Mouse (Mus musculus) retina, postnatal 7 days (tissue): Measurements from ENCODE around the gene Abhd12b.

Source experiments
- DNase-seq: peaks from one replicate; pipeline ENCODE4 v3.0.0-alpha.2; 2012; ENCODE audit warnings: low read depth, low spot score

Abhd12b gene

DNA sequence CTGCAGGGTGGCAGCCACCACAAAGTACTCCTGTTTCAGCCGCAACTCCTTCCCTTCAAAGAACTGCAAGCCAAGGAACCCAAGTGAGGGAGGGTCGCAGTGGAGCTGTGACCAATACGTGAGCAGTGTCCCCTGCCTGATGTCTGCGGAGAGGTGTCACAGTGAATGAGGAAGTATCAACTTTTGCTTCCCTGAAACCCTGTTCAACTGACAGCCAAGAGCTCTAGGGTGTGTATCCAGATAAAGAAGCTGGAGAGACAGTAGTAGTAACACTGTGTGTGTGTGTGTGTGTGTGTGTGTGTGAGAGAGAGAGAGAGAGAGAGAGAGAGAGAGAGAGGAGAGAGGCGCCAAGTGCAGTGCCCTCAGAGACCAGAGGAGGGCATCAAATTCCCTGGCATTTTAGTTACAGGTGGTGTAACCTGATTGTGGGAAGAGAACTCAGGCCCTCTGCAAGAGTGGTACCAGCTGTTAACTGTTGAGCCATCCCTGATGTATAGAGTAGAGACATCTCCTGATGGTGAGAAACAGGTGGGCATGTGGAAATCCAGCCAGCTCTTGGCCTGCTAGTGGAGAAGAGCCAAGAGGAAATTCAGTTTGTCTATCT lies 48.1 kb downstream of the Abhd12b start:
- DNase-seq, result no peak

GRCm38 (mm10) chr12:70204433-70204832 lies 50.5 kb downstream of the Abhd12b start:
- no peak for DNase-seq

- no peak for DNase-seq
Observed at GRCm38 (mm10) chr12:70208214-70208613, 54.3 kb downstream of the Abhd12b start.

- no peak for DNase-seq
Observed at GRCm38 (mm10) chr12:70212501-70212900, 58.6 kb downstream of the Abhd12b start.

DNA sequence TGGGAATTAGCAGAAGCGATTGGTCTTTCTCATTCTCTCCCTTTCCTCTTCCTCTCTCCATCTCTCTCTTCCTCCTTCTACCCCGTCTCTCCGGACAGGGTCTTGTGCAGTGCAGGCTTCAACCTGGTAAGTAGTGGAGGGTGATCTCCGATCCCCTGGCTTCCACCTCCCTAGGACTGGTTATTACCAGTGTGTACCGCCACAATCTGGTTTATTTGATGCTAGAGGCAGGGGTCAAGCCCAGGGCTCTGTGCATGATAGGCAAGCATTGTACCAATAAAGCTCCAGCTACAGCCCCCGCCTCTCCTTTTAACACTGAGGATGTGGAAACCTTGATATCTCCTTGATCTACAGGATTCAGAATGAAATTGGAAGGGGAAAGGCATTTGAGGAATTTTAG lies 59.7 kb downstream of the Abhd12b start:
- DNase-seq, result no peak

DNA sequence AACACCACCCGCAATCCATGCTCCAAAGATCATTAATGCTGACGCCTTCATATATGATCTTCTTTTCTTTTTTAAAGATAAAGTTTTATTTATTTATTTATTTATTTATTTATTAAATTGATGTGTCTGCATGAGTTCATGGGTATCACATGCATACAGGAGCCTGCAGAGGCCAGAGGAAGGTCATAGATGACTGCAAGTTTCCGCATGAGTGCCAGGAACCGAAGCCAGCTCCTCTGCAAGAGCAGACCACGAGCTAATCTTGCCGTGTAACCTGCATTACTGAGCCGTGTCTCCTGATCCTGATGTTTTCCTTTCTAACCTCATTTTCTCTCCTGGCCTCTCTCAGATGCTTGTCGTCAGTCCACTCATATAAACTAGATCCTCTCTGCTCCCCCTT lies 60.3 kb downstream of the Abhd12b start:
- DNase-seq, result no peak

- no peak for DNase-seq
Observed at GRCm38 (mm10) chr12:70216229-70216800, 62.4 kb downstream of the Abhd12b start.

DNA sequence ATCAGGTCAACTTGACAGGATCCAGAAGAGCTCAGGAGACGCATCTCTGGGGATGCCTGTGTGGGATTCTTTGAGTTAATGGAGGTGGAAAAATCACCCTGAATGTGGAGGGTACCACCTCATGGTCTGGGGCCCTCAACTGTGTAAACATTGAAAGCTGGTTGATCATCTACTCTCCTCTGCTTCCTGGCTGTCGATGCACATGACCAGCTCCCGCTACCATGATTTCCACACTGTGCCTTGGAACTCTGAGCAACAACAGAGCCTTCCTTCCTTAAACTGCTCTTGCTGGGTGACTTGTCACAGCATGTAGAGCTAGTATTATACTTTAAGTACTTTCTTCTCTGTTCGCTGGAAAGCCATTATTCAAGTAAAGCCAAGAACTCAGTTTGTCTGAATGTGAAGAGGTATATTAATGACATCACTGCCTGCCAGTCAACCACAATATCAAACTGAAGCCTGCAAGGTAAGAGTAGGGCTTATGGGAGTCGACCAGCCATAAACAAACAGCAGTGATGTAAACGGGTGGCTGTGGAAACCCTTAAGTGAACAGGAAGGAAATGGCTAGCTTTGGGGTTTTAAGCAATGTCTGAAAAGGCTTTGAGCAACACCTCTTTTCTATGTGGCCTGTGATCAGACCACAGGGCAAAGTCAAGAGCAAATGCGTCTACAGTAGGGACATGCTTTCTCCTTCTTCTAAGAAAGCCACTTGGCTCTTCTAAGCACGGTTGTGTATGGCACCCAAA lies 65.0 kb downstream of the Abhd12b start:
- DNase-seq, result no peak

DNA sequence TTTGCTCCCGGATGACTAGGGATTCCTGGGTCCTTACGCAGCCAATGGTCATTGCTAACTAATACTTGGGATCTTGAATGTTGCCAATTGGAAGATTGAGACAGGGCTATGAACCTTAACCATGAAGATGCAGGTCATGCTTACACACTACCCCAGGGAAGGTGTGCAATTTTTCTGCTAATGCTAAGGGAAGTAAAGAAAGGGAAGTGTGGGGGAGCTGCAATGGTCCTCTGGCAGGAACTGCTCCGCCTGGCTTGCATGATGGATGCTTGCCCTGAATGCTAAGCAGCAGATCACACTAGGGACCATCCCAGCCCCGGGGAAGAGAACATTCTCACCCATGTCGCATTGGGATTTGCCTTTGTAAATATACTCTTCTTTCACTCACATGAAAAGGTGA lies 67.5 kb downstream of the Abhd12b start:
- DNase-seq, result no peak

DNA sequence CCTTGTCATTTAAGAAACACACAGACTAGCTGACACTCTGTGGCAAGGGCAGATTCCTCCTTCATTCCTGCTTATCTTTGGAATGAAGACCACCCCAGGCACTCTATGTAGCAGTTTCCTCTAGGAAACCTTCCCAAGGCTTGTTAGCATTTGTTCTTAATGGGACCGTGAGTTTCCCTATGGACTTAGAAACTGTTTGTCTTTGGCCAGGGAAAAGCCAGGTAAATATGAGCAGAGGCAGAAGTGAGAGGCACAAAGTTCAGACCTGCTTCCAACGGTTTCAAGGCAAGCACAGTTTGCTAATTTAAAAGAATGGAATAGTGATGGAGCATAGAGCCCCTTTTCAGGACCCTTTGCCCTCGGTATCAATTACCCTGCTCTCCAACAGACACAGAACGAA lies 69.4 kb downstream of the Abhd12b start:
- DNase-seq, result no peak

DNA sequence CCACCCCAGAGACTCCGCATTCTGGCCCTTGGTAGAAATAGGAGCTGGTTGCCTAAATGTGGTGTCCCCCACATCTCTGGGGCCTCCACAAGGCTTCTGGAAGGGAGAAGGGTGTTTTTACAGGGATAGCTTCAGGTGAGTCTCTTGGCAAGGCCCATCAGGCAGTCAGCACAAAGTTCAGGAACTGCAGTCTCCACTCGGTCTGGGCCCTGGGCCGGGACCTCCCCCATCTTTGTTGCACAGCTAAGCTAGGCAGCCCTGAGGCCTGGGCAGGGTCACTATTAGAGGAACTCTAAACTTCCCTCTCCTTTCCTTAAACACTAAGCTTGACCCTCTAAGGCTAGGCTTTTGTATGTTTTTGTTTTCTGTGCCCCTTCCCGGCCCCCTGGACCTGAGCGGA lies 72.7 kb downstream of the Abhd12b start:
- no peak for DNase-seq

DNA sequence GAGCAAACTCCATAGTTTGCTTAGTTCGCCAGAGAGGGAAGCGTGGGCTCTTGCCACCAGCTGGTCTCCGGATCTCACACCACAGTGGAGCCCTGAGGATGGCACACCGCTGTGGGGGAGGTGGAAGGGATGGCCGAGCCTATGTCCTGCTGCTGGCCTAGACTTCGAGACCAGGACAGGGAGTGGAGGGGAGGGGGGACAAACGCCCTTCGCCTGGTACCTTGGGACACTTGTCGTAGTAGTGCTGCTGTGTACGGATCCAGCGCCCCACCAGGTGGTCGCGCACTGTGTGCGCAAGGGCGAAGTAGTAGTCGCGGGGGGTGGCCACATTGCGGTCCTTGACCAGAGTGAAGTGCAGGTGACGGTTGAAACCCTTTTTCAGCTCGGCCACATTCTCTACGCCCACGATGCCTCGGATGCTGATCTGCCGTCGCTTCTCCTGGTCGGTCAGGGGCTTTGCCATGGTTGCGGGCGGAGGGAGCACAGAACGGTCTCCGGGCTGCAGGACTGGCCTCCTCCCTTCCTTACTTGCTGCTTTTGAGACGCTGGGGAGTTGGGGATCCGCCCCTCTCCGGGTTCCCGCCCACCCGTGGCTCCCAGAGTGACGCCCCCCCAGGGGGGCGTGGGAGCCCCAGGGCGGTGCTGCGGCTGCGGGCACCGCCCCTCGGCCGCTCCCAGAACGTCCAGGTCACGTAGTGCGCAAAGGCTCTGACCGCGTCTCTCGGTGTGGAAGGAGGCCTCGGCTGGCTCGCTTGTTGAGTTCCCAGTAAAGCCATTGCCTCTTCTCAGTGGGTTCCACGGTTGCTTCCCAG lies 73.4 kb downstream of the Abhd12b start:
- DNase-seq, result no peak

GRCm38 (mm10) chr12:70228155-70228554 lies 74.2 kb downstream of the Abhd12b start:
- no peak for DNase-seq

GRCm38 (mm10) chr12:70231294-70231693 lies 77.4 kb downstream of the Abhd12b start, which contains the start of gene Pygl:
Pygl (minus strand) TSS chr12:70231488.
- no peak for DNase-seq

DNA sequence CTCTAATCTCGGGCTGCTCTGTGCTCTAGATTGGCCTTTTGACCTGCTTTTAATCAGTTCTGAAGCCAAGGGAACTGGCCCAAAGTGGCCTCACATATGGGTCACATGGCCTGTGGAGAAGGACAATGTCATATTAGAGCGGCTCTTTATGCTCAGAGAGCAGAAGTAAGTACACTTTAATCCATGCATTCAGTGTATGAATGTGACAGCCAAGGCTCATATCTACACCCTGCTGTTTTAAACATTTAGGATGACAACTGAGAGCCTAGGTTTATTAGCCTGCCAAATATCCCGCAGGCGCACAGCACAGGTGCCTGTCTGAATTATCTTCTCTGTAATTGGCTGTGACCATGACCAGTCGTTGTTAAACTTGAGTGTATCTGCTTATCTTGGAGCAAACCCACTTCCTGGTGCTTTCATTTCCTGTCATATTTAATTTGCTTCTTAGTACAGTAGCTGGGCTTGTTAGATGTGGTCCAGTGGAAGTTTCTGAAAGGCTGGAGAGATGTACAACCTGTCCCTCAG lies 78.1 kb downstream of the Abhd12b start:
- no peak for DNase-seq
